Mouse (Mus musculus): ENCODE results near the gene Ttpal. TPM values are rescaled to one million over a fixed set of nuclear protein-coding genes. Genes with fewer than 3 reads are reported as not detected.

Ttpal gene
- polyA plus RNA-seq (2015; fragmentation: Nextera tagmentation; extraction: Ambion mirVana) = 34.0 and 35.7 TPM in 2 replicates

DNA sequence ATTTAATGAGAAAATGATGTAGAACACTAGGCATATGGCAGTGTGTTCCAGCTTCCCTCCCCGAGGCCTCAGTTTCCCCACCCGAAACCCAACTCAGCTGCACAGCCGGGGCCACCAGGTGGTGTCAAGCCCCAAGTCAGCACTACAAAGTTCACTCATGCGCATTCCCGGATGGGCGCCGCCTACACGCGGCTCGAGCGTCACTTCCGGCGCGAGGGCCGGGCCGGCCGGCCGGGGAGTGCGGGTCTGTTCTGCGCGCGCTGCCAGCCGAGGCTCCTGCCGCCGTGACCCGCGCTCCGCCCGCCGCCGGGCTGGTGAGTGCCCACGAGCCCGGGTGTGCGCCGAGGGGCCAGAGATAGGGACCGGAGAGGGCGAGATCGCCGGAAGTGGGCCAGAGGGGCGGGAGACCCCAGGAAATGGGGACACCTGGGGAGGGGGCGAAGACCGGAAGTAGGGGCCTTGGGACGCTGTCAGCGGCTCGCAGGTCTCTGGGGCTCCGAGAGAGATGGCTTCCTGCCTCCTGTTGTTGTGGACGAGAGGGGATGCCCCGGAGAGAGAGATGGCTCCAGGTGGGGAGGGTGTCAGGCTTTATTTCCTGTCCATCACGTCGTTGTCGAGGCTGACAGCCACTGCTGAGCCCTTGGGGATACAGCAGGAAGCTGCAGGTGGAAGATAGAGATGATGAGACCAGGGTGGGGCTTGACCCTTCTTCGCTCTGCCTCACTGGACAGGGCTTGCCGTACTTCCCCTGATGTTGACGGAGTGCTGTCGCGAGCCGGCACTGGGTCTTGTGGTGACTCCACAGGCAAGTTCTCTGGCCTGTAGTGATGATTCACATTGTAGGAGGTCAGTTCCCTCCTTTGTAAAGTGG is at the start of gene Ttpal:
TSS of gene Ttpal (plus strand) at position 214 of the 871 bp plus-strand sequence.
- H3K9ac ChIP-seq (replicated peaks; ENCODE audit: low read length) = peak within 1 kb of the TSS; percentile 93
- no peaks in the 10 kb centered on the region for H3K27me3 ChIP-seq (ENCODE audit: insufficient read depth, low read length)
- peak; percentile 93 for ATAC-seq (ENCODE audit: low FRiP score, low TSS enrichment)
- no peaks in the 10 kb centered on the region for H3K9me3 ChIP-seq (ENCODE audit: low read length)
- peak within 1 kb of the TSS; percentile 87 for H3K27ac ChIP-seq (ENCODE audit: low read length)
- H3K4me2 ChIP-seq (replicated peaks; ENCODE audit: low read depth, low read length) = peak within 1 kb of the TSS; percentile 94
- under 1% methylated on average over 54 of the region's 57 CpGs for WGBS
- H3K4me1 ChIP-seq (ENCODE audit: insufficient read depth, low read length) = peaks cover 9% of the 10 kb centered on the region; the same call in 1 of the 2 replicates
- H3K4me3 ChIP-seq (ENCODE audit: low read length) = peak within 1 kb of the TSS; percentile 73
- H3K36me3 ChIP-seq (ENCODE audit: insufficient read depth, low read length) = no peaks in the 10 kb centered on the region

DNA sequence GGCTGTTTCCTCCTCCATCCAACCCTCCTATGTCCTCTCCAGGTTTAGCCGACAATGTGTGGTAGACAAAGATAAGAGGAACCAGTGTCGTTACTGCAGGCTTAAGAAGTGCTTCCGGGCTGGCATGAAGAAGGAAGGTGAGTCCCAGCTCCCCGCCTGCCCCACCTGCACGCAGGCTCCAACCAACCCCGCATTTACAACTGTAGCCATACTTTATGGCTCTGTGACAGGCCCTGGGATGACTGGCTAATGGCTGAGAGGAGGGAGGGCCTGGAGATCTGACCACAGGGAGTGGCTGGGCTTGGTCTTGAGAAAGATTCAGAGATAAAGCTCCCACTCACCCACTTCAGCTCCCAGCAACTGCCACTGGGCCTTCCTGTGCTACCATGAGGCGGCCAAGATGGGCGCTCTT is 49.6 kb upstream of the Ttpal start:
- Histone ChIP-seq H3K4me1 (ENCODE audit: insufficient read depth, low read length) (no peaks in the 10 kb centered on the region; the same call in 1 of the 2 replicates), H3K4me2 (replicated peaks; ENCODE audit: low read depth, low read length) (no peak overlapping the region), H3K36me3 (ENCODE audit: insufficient read depth, low read length) (no peaks in the 10 kb centered on the region), H3K4me3 (ENCODE audit: low read length) (no peak overlapping the region), H3K27me3 (ENCODE audit: insufficient read depth, low read length) (no peaks in the 10 kb centered on the region), H3K9ac (replicated peaks; ENCODE audit: low read length) (no peak overlapping the region), H3K27ac (ENCODE audit: low read length) (no peak overlapping the region), H3K9me3 (ENCODE audit: low read length) (no peaks in the 10 kb centered on the region)
- 44% methylated on average over 8 of the region's 8 CpGs for WGBS
- no peak for ATAC-seq (ENCODE audit: low FRiP score, low TSS enrichment)

DNA sequence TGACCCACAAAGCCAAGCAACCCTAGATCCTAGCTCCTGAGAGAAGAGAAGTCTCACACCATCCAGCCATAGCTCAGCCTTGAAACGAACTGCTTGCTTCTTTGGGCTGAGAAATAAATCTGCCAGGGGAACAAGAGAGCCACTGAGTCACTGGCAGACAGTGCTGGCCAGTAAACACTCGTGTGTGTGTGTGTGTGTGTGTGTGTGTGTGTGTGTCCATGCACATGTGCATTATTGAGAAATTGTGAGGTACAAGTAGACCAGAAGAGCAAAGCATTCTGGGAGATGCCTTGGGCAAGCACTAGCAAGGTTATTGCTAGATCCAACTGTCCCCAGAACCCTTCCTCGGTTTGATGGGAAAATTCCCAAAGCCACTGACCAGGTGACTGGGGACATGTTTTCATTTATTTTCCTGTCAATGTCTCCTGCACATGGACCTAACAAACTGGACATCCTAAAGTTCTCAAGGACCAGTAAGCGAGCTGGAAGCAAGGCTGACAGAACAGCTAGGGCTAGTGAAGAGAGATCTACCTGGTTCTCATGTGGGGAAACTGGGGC is 47.6 kb upstream of the Ttpal start:
- H3K4me2 ChIP-seq (replicated peaks; ENCODE audit: low read depth, low read length) = no peak overlapping the region
- H3K27me3 ChIP-seq (ENCODE audit: insufficient read depth, low read length) = no peaks in the 10 kb centered on the region
- H3K27ac ChIP-seq (ENCODE audit: low read length) = no peak overlapping the region
- no peak overlapping the region for H3K4me3 ChIP-seq (ENCODE audit: low read length)
- no peaks in the 10 kb centered on the region; the same call in 1 of the 2 replicates for H3K4me1 ChIP-seq (ENCODE audit: insufficient read depth, low read length)
- H3K9me3 ChIP-seq (ENCODE audit: low read length) = no peaks in the 10 kb centered on the region
- no peaks in the 10 kb centered on the region for H3K36me3 ChIP-seq (ENCODE audit: insufficient read depth, low read length)
- 70% methylated on average over 4 of the region's 4 CpGs for WGBS
- no peak overlapping the region for H3K9ac ChIP-seq (replicated peaks; ENCODE audit: low read length)
- ATAC-seq (ENCODE audit: low FRiP score, low TSS enrichment) = no peak

DNA sequence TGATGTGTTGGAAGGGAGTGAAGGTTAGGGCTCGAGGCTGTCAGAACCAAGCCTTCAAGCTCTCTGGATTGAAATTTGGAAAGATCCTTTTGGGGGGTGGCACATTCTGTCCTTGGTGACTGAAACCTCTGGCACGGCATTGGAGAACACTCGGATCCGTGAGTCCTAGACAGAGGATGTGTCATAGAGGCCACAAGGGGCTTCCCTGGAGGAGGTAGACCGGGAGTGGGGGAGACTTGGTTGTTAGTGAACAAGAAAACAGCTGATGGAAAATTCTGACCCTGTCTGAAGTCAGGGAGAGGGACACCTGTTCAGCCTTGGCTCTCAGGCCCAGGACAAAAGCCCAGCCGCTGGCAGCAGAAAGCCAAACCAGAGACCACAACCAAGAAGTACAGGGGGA is 47.1 kb upstream of the Ttpal start:
- 70% methylated on average over 6 of the region's 6 CpGs for WGBS
- Histone ChIP-seq H3K36me3 (ENCODE audit: insufficient read depth, low read length) (no peaks in the 10 kb centered on the region), H3K27me3 (ENCODE audit: insufficient read depth, low read length) (no peaks in the 10 kb centered on the region), H3K27ac (ENCODE audit: low read length) (peak overlapping the region; percentile 26; the same call in 1 of the 2 replicates), H3K9me3 (ENCODE audit: low read length) (no peaks in the 10 kb centered on the region), H3K4me3 (ENCODE audit: low read length) (no peak overlapping the region), H3K4me2 (replicated peaks; ENCODE audit: low read depth, low read length) (no peak overlapping the region), H3K4me1 (ENCODE audit: insufficient read depth, low read length) (no peaks in the 10 kb centered on the region; the same call in 1 of the 2 replicates), H3K9ac (replicated peaks; ENCODE audit: low read length) (no peak overlapping the region)
- ATAC-seq (ENCODE audit: low FRiP score, low TSS enrichment) = peak; percentile 33

DNA sequence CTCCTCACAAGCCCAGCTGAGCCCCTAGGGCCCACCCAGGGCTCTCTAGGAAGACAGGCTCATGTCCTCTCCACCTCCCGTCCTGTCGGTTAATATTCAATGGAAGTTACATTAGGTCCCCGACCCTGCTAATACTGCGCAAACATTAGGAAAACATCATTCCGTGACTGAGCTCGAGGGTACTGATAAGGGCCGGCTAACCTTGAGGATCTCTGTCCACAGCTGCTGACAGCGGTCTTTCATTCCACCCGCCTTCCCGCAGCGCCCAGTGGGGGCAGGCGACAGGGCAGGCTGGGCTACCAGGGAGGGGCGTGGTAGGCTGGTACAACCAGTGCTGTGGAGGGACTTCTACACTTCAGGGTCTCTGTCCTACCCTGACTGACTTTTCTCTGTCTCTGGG is 46.7 kb upstream of the Ttpal start:
- Histone ChIP-seq H3K9ac (replicated peaks; ENCODE audit: low read length) (no peak overlapping the region), H3K9me3 (ENCODE audit: low read length) (no peaks in the 10 kb centered on the region), H3K4me1 (ENCODE audit: insufficient read depth, low read length) (no peaks in the 10 kb centered on the region; the same call in 1 of the 2 replicates), H3K36me3 (ENCODE audit: insufficient read depth, low read length) (no peaks in the 10 kb centered on the region), H3K27ac (ENCODE audit: low read length) (peak overlapping the region; percentile 26; the same call in 1 of the 2 replicates), H3K4me2 (replicated peaks; ENCODE audit: low read depth, low read length) (no peak overlapping the region), H3K27me3 (ENCODE audit: insufficient read depth, low read length) (no peaks in the 10 kb centered on the region), H3K4me3 (ENCODE audit: low read length) (no peak overlapping the region)
- 61% methylated on average over 13 of the region's 13 CpGs for WGBS
- ATAC-seq (ENCODE audit: low FRiP score, low TSS enrichment) = peak; percentile 50

DNA sequence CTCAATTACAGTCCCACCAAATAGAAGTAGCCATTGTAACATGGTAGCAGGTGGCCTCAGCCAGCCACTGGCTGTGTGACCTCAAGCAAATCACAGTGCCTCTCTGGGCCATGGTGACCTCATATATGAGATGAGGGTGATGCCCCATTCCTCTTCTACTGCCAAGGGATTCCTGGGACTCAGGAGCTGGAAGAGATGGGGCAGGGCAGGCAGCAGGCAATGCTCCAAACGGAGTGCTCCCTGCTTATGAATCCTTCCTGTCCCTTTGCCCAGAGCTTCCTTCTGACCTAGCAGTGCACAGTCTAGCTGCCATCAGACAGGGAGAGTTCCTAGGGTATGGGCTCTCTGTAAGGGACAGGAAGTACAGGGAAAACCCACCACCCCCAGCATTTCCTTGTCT is 43.6 kb upstream of the Ttpal start:
- 75% methylated on average over 1 of the region's 1 CpGs for WGBS
- no peak for ATAC-seq (ENCODE audit: low FRiP score, low TSS enrichment)
- no peaks in the 10 kb centered on the region for H3K36me3 ChIP-seq (ENCODE audit: insufficient read depth, low read length)

DNA sequence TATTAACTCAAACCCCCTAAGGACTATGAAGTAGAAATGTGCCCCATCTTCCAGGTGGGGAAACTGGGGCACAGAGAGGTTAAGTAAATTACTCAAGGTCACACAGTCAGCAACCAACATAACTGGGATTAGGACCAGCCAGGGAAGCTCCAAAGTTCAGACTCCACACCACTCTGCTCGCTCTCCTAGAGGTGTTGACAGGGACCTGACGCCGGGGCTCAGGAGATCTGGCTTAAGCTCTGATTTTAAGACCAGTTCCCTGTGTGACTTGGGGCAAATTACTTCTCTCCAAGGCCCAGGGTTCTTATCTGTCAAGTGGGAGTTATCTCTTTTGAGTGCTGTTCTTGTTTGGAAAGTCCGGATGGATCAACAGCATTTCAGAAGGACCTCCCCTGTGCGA is 42.9 kb upstream of the Ttpal start:
- Histone ChIP-seq H3K27me3 (ENCODE audit: insufficient read depth, low read length) (no peaks in the 10 kb centered on the region), H3K9me3 (ENCODE audit: low read length) (no peaks in the 10 kb centered on the region), H3K4me3 (ENCODE audit: low read length) (no peak overlapping the region), H3K27ac (ENCODE audit: low read length) (peak overlapping the region; percentile 61; the same call in 1 of the 2 replicates), H3K36me3 (ENCODE audit: insufficient read depth, low read length) (no peaks in the 10 kb centered on the region), H3K9ac (replicated peaks; ENCODE audit: low read length) (no peak overlapping the region), H3K4me2 (replicated peaks; ENCODE audit: low read depth, low read length) (no peak overlapping the region), H3K4me1 (ENCODE audit: insufficient read depth, low read length) (peaks cover 4% of the 10 kb centered on the region; the same call in 1 of the 2 replicates)
- WGBS = 81% methylated on average over 5 of the region's 5 CpGs
- no peak for ATAC-seq (ENCODE audit: low FRiP score, low TSS enrichment)

More for the DNA sequence above, 43.6 kb upstream of the Ttpal start:
- Histone ChIP-seq H3K9me3 (ENCODE audit: low read length) (no peaks in the 10 kb centered on the region), H3K27me3 (ENCODE audit: insufficient read depth, low read length) (no peaks in the 10 kb centered on the region), H3K4me3 (ENCODE audit: low read length) (no peak overlapping the region), H3K4me2 (replicated peaks; ENCODE audit: low read depth, low read length) (no peak overlapping the region), H3K27ac (ENCODE audit: low read length) (no peak overlapping the region), H3K9ac (replicated peaks; ENCODE audit: low read length) (no peak overlapping the region), H3K4me1 (ENCODE audit: insufficient read depth, low read length) (peaks cover 4% of the 10 kb centered on the region; the same call in 1 of the 2 replicates)

DNA sequence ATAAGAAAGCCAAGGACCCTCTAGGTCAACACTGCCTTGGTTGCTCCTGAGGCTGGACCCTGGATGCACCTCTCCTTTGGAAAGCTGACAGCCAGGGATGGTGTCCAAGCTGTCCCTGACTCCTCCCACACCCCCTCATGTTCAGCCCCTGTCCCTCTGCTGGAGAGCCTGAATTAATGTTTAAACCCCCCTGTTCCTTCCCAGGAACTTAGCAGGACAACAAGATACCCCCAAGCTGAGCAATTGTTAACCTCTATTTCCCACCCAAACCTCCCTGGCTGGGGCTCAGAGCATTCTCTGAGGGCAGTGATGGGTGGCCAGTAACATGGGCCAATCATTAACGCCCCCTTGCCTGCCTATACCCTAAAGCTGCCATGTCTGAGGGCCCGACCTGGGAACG is 41.9 kb upstream of the Ttpal start:
- peak overlapping the region; percentile 61 for H3K27ac ChIP-seq (ENCODE audit: low read length)
- no peaks in the 10 kb centered on the region for H3K27me3 ChIP-seq (ENCODE audit: insufficient read depth, low read length)
- WGBS = 64% methylated on average over 3 of the region's 3 CpGs
- H3K9me3 ChIP-seq (ENCODE audit: low read length) = no peaks in the 10 kb centered on the region
- no peak overlapping the region for H3K4me2 ChIP-seq (replicated peaks; ENCODE audit: low read depth, low read length)
- H3K4me1 ChIP-seq (ENCODE audit: insufficient read depth, low read length) = peaks cover 4% of the 10 kb centered on the region; the same call in 1 of the 2 replicates
- no peak overlapping the region for H3K9ac ChIP-seq (replicated peaks; ENCODE audit: low read length)
- peak; percentile 94 for ATAC-seq (ENCODE audit: low FRiP score, low TSS enrichment)
- no peaks in the 10 kb centered on the region for H3K36me3 ChIP-seq (ENCODE audit: insufficient read depth, low read length)
- no peak overlapping the region for H3K4me3 ChIP-seq (ENCODE audit: low read length)

DNA sequence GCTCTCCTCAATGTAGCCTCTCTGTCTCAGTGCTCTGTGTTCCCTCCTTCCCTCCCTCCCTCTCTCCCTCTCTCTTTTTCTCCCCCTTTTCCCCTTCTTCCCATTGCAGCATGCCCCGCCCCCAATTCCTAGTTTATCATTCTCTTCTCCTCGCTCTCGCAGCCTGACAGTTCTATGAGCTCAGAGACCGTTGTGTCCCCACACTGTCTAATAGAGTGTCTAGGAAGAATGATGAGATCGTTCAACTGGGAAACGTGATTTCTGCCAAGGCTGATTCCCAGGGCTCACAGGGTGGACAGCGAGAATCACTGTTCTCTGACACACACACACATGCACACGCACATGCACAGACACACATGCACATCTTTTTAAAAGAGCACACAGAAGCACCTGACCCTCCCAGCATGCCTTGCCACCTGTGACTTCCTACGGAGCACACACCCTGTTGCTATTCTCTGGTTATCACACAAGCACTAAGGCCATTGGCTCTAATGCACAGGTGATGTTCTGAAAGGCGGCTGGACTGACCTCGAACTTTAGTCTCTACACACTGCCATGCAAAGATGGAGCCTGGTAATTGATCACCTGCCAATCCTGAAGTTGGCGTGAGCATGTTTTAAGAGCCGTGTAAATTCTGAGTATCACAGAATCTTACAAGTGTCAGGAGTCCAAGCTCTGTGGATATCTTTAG is 40.7 kb upstream of the Ttpal start:
- WGBS = 59% methylated on average over 13 of the region's 13 CpGs
- Histone ChIP-seq H3K27me3 (ENCODE audit: insufficient read depth, low read length) (no peaks in the 10 kb centered on the region), H3K4me1 (ENCODE audit: insufficient read depth, low read length) (peaks cover 4% of the 10 kb centered on the region; the same call in 1 of the 2 replicates), H3K36me3 (ENCODE audit: insufficient read depth, low read length) (no peaks in the 10 kb centered on the region), H3K4me2 (replicated peaks; ENCODE audit: low read depth, low read length) (no peak overlapping the region), H3K4me3 (ENCODE audit: low read length) (no peak overlapping the region), H3K9ac (replicated peaks; ENCODE audit: low read length) (no peak overlapping the region), H3K9me3 (ENCODE audit: low read length) (no peaks in the 10 kb centered on the region), H3K27ac (ENCODE audit: low read length) (peak overlapping the region; percentile 77)
- ATAC-seq (ENCODE audit: low FRiP score, low TSS enrichment) = no peak

All from kidney, embryonic 16.5 days (tissue).